Mouse (Mus musculus) stomach, embryonic 16.5 days (tissue): ENCODE results near the gene Srgap3. TPM values are rescaled to one million over a fixed set of nuclear protein-coding genes. Genes with fewer than 3 reads are reported as not detected.
"Not testable (repeated sequence)": the region's sequence is repeated elsewhere in the genome, so short reads cannot be mapped to it uniquely, and the experiment has no call there.

Experiments used
- ATAC-seq: fragments of 200-750 bp; cut with Nextera tagmentation; 2 replicates; pipeline ENCODE4 v1.8.0; 2017; ENCODE audit warnings: moderate number of reproducible peaks, moderate TSS enrichment; ENCODE audit not compliant: insufficient read depth, low FRiP score
- H3K27ac ChIP-seq: fragments of 300-500 bp; sonication (generic); 2 replicates; pipeline ENCODE4 v1.5.1; 2014; ENCODE audit warnings: low read length
- H3K27me3 ChIP-seq: fragments of 300-500 bp; sonication (generic); 2 replicates; pipeline ENCODE4 v1.6.1; 2014; ENCODE audit warnings: low read length, control low read depth, mixed read lengths; ENCODE audit not compliant: control insufficient read depth, insufficient read depth
- H3K36me3 ChIP-seq: fragments of 300-500 bp; sonication (generic); 2 replicates; pipeline ENCODE4 v1.6.1; 2014; ENCODE audit warnings: low read length; ENCODE audit not compliant: control insufficient read depth, insufficient read depth
- H3K4me1 ChIP-seq: fragments of 300-500 bp; sonication (generic); 2 replicates; pipeline ENCODE4 v1.6.1; 2014; ENCODE audit warnings: low read length, control low read depth, mixed read lengths; ENCODE audit not compliant: control insufficient read depth, insufficient read depth
- H3K4me2 ChIP-seq: fragments of 300-500 bp; sonication (generic); 2 replicates; pipeline ENCODE4 v1.6.1; 2014; ENCODE audit warnings: low read depth, low read length, mixed read lengths
- H3K4me3 ChIP-seq: fragments of 300-500 bp; sonication (generic); replicated peaks from 2 replicates; pipeline ENCODE4 v1.5.1; 2014; ENCODE audit warnings: mild to moderate bottlenecking, low read length
- H3K9ac ChIP-seq: fragments of 300-500 bp; sonication (generic); 2 replicates; pipeline ENCODE4 v1.6.1; 2014; ENCODE audit warnings: low read length
- H3K9me3 ChIP-seq: fragments of 300-500 bp; sonication (generic); replicated peaks from 2 replicates; pipeline ENCODE4 v1.6.1; 2016; ENCODE audit warnings: low read length, control low read depth; ENCODE audit not compliant: control insufficient read depth
- WGBS: fragments of 180-500 bp; shearing (Covaris S2); extraction: QIAGEN DNeasy Blood & Tissue Kit; methylation state at CpG from one replicate; pipeline ENCODE4 v1.1.7; 2014; 5-methylcytosine and 5-hydroxymethylcytosine counted together
- polyA plus RNA-seq: library from polyadenylated mRNA; unstranded; fragments of >200 nt; fragmentation: Nextera tagmentation; extraction: Ambion mirVana; gene quantifications from 2 replicates; pipeline ENCODE4 v1.2.1, GENCODE M21; 2015

Srgap3 gene
- polyA plus RNA-seq, 1 experiment from 2014 or later, result 6.9 TPM

DNA sequence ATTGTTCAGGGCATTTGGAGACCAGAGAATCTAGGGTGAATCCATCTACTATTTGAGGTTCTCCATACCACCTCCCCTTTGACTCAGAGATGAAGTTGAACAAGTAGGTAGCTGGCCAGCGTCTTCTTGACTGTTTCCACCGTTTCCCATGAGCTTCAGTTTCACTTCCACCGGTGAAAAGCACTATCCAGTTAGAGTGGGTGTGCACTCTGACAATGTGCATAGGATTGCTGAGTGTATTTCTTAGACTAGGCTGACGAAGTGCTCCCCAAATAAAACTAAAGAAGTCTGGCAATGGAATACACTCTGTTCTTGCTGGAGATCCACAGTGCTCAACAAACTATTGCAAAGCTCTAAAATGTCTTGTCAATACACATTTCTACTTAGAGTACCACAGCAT, 221.6 kb downstream of the Srgap3 start:
- no peaks in the 10 kb centered on the region for H3K27me3 ChIP-seq
- H3K27ac ChIP-seq, result no peak overlapping the region
- no peak for ATAC-seq
- no peak overlapping the region for H3K4me2 ChIP-seq
- H3K36me3 ChIP-seq, result peaks cover 7% of the 10 kb centered on the region; the same call in 1 of the 2 replicates
- H3K4me3 ChIP-seq, result no peak overlapping the region
- no peaks in the 10 kb centered on the region for H3K9me3 ChIP-seq
- H3K9ac ChIP-seq, result no peak overlapping the region
- H3K4me1 ChIP-seq, result 0 out of 2 replicates have a peak, but pooled peaks cover 5% of the 10 kb centered on the region
- WGBS, result 81% methylated on average over 4 of the region's 4 CpGs

DNA sequence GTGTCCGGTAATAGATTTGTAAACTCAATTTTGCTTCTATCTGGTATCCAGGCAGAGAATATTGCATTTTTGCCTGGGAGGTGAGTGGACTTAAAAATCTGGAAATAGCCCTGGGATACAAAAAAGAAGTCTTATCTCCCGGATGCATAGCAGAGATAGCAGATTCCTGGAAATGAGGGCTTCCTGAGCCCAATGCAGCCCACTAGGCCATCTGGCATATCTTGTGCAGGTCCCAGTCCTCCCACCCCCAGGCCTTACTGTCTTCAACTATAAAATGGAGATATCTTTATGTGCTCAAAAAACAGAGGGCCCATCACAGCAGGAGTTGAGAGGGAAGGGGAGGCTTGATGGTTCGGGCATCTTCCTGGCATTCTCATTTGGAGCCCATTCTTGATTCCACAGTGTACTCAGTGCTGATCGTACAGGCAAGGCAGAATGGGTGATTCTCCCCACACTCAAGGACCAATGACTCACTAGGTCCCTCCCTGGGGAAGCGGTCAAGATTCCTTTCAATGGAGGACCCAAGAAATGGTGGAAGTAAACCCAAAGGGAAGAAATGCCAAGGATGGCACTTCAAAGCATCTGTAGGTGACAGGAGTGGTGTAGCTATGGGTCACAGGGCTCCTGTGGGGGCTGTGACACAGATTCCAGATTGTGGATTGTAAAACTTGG, 226.5 kb downstream of the Srgap3 start:
- no peak for ATAC-seq
- H3K4me1 ChIP-seq, result no peaks in the 10 kb centered on the region
- H3K27ac ChIP-seq, result no peak overlapping the region
- WGBS, result 91% methylated on average over 5 of the region's 5 CpGs
- no peak overlapping the region for H3K4me3 ChIP-seq
- no peaks in the 10 kb centered on the region for H3K9me3 ChIP-seq
- no peaks in the 10 kb centered on the region for H3K27me3 ChIP-seq
- no peaks in the 10 kb centered on the region for H3K36me3 ChIP-seq
- H3K4me2 ChIP-seq, result no peak overlapping the region
- no peak overlapping the region for H3K9ac ChIP-seq

DNA sequence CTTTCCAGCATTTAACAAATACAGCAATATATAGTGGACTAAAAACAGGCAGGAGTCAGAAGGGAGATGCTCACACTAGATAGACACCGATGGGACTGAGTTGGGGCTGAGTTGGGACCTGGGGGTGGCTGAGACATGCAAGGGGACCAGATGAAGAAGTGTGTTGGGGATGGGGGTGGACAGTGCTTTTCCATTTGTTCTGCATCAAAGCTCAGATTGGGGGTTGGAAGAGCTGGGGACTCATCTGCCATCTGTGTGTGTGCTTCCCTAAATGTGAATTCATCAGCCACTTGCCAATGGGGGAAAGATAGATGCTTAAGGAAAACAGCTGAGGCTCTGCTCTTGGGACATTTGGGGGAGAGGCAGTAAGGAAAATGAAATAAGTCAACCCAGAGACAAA, 227.1 kb downstream of the Srgap3 start:
- H3K4me1 ChIP-seq, result no peaks in the 10 kb centered on the region
- no peak overlapping the region for H3K27ac ChIP-seq
- no peak overlapping the region for H3K9ac ChIP-seq
- no peak for ATAC-seq
- no peaks in the 10 kb centered on the region for H3K36me3 ChIP-seq
- H3K9me3 ChIP-seq, result no peaks in the 10 kb centered on the region
- H3K4me2 ChIP-seq, result no peak overlapping the region
- H3K27me3 ChIP-seq, result no peaks in the 10 kb centered on the region
- no peak overlapping the region for H3K4me3 ChIP-seq
- WGBS, result 96% methylated on average over 1 of the region's 1 CpGs

DNA sequence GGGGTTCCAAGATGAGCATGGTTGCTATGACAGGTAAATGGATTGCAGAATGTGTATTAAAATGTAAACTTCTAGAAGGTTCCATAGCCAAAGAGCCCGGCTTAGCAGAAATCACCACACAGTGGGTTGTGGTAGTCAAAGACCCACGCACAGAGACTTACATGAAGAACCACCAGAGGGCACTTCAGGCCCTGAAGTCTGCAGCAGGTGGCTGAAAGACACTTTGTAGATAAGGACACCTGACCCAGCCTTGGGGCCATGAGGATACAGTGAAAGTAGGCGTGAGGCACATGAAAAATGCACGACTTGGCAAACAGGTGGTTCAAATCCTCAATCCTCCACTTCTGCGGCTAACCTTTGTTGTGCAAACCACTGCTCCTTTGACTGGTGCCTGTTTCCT, 229.9 kb downstream of the Srgap3 start:
- H3K9ac ChIP-seq, result no peak overlapping the region
- no peak for ATAC-seq
- 40% methylated on average over 5 of the region's 5 CpGs for WGBS

DNA sequence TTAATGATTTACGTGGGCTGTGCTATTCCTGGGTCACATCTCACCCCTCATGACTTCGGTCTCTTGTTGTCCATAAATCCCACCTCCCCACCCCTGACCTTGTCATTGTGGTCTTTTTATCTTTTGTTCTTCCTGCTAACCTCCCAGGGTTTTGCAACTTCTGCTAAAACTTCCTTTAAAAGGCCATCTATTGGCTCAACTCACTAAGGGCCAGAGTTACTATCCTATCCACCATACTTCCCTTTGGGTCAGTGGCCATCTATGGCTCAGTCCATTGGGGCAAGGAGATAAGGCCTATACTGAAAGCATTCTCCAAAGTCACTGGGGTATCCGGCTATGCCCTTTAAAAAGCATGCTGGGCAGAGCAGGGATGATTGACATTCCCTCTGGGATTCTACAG, 233.1 kb downstream of the Srgap3 start:
- H3K9me3 ChIP-seq, result no peaks in the 10 kb centered on the region
- H3K27me3 ChIP-seq, result no peaks in the 10 kb centered on the region
- no peaks in the 10 kb centered on the region for H3K36me3 ChIP-seq
- H3K9ac ChIP-seq, result no peak overlapping the region
- no peaks in the 10 kb centered on the region for H3K4me1 ChIP-seq
- no peak for ATAC-seq
- no peak overlapping the region for H3K4me3 ChIP-seq
- H3K27ac ChIP-seq, result no peak overlapping the region
- H3K4me2 ChIP-seq, result no peak overlapping the region
- WGBS, result 83% methylated on average over 3 of the region's 3 CpGs

More for the DNA sequence above, 229.9 kb downstream of the Srgap3 start:
- Histone ChIP-seq H3K4me1 (no peaks in the 10 kb centered on the region), H3K27me3 (no peaks in the 10 kb centered on the region), H3K4me2 (no peak overlapping the region), H3K36me3 (no peaks in the 10 kb centered on the region), H3K9me3 (no peaks in the 10 kb centered on the region), H3K27ac (no peak overlapping the region), H3K4me3 (no peak overlapping the region)

DNA sequence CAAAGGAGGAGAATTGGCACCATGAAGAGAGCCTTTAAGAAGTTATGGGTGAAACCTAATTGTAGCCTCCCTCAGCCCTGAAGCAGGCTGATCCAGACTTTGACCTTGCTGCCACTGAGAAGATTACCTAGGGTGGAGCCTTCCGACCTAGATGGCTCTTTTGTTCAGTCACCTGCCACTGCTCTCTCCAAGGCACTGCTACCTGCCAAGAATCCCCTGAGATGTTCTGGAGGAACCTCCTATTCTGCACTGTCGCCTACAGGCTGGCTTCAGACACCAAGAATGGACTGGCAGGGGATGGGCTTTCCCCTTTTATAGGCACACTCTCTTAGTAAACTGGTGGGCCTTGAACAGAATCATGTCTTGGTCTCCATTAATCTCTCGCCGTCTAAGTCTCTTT, 244.8 kb downstream of the Srgap3 start:
- H3K4me1 ChIP-seq, H3K27me3 ChIP-seq, ATAC-seq, H3K4me3 ChIP-seq, H3K9me3 ChIP-seq, H3K4me2 ChIP-seq, H3K27ac ChIP-seq, H3K36me3 ChIP-seq, H3K9ac ChIP-seq: not testable (repeated sequence)
- WGBS, result 71% methylated on average over 4 of the region's 4 CpGs

DNA sequence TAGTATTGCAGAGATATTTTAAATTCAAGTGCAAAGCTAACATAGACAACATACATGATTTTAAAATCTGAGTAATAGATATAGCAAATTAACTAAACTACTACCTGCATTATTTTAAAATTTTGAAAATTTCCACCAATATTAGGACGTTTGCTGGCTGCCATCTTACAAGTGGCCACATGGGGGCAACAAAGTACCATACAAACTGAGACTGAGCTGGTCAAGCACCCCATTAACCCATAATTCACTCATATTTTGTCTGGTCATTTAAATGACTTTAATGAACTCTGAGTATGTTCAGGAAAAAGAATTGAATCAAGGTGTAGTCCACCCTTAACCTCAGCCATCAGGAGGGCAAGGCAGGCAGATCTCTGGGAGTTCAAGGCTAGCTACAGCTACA, 246.7 kb downstream of the Srgap3 start:
- no peak overlapping the region for H3K27ac ChIP-seq
- no peak overlapping the region for H3K4me2 ChIP-seq
- no peak for ATAC-seq
- H3K9me3 ChIP-seq, result no peaks in the 10 kb centered on the region
- H3K4me3 ChIP-seq, result no peak overlapping the region
- no peak overlapping the region for H3K9ac ChIP-seq
- 0% methylated on average over 1 of the region's 1 CpGs for WGBS
- peaks cover 7% of the 10 kb centered on the region; the same call in 1 of the 2 replicates for H3K4me1 ChIP-seq
- no peaks in the 10 kb centered on the region for H3K27me3 ChIP-seq
- H3K36me3 ChIP-seq, result no peaks in the 10 kb centered on the region

DNA sequence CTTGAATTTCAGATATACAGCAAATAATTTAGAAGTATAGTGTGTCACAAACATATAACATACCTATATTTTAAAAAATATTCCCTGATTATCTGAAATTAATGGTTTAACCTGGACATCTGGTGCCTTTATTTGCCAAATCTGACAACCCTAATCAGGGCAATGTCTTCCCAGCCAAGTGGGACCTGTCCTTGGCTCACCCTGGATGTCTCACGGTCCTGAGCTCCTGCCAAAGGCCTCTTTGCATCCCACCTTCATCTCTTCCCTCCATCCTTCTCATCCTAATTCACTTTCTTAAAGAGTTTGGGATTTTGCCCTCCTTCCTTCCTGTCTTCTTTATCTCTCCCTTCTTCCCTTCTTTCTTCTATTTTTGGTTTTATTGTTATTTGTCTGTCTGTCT, 248.0 kb downstream of the Srgap3 start:
- no peak overlapping the region for H3K9ac ChIP-seq
- no peak overlapping the region for H3K4me2 ChIP-seq
- H3K4me3 ChIP-seq, result no peak overlapping the region
- H3K4me1 ChIP-seq, result peaks cover 11% of the 10 kb centered on the region; the same call in 1 of the 2 replicates
- H3K36me3 ChIP-seq, result no peaks in the 10 kb centered on the region
- 55% methylated on average over 1 of the region's 1 CpGs for WGBS
- H3K27ac ChIP-seq, result no peak overlapping the region
- ATAC-seq, result no peak
- H3K9me3 ChIP-seq, result no peaks in the 10 kb centered on the region
- H3K27me3 ChIP-seq, result no peaks in the 10 kb centered on the region

DNA sequence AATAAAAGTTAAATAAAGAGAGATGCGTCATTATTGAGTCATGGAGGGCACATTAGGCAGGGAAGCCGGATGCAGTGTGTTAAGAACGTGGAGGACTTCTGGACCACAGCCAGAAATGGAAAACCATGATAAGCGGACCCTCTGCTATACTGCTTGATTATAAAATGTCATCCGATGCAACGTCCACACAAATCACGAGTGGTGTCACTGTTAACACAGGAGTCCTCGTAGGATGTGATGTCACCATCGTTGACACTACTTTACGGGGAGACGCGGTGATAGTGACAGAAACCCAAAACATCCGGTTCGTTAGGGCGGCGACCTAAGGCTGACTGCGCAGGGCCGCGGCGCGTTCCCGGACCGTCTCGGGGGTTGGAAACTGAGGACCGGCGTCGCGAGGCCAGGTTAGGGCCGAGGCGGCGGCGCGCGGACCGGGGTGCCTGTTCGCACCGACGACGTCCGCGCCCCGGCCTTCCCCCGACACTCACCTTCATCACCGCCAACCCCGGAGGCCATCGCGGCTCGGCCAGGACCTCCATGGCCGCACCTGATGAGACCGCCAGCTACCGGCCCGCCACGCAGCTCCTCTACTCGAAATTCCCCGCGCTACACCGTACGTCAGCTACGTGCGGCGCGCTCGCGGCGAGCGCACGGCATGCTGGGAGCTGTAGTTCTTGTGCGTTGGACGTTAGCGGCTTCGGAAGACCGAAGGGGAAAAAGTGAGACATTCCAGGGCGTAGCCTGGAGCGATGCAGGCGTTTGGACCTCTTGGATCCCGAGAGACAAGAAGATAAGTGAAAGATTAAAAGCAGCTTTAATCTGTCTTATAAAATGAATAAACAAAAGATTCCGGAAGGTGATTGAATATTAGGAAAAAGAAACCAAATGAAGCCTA, 250.8 kb downstream of the Srgap3 start, which contains the start of gene Rad18:
TSS of gene Rad18 (minus strand) at position 631 of the 895 bp plus-strand sequence.
- Histone ChIP-seq H3K9me3 (no peaks in the 10 kb centered on the region), H3K4me3 (peak within 1 kb of the TSS; percentile 74), H3K4me1 (peaks cover 11% of the 10 kb centered on the region; the same call in 1 of the 2 replicates), H3K9ac (peak within 1 kb of the TSS; percentile 79), H3K27ac (peak within 1 kb of the TSS; percentile 22; the same call in 1 of the 2 replicates), H3K36me3 (no peaks in the 10 kb centered on the region), H3K27me3 (no peaks in the 10 kb centered on the region), H3K4me2 (peak within 1 kb of the TSS; percentile 61)
- peak; percentile 92 for ATAC-seq
- under 1% methylated on average over 72 of the region's 77 CpGs for WGBS
